Mouse (Mus musculus): ENCODE measurements around the gene Heyl. TPM values are rescaled to one million over a fixed set of nuclear protein-coding genes. Genes with fewer than 3 reads are reported as not detected.

Gene Heyl
- polyA plus RNA-seq (2014; fragmentation: Illumina TruSeq; extraction: RNeasy Lipid Tissue Mini Kit (QIAGEN cat#74804)): 12.0 TPM

GRCm38 (mm10) chr4:123233492-123234084, at the start of gene Heyl:
Gene Heyl, plus strand, starts transcription at chr4:123233556.

GRCm38 (mm10) chr4:123201186-123202093, 31.9 kb upstream of the Heyl start, which contains the start of gene Nt5c1a:
Gene Nt5c1a, plus strand, starts transcription at chr4:123201504.

GRCm38 (mm10) chr4:123261721-123262401, 28.5 kb downstream of the Heyl start, which contains the start of gene Pabpc4:
Gene Pabpc4, plus strand, starts transcription at chr4:123262351.

Other genes starting within 250 kb of the Heyl start
- 23.0 TPM for gene Mycl, start 237.9 kb upstream of the Heyl start, polyA plus RNA-seq (2014; fragmentation: Illumina TruSeq; extraction: RNeasy Lipid Tissue Mini Kit (QIAGEN cat#74804))
- gene Trit1, start 217.0 kb upstream of the Heyl start, polyA plus RNA-seq (2014; fragmentation: Illumina TruSeq; extraction: RNeasy Lipid Tissue Mini Kit (QIAGEN cat#74804)): 19.4 TPM
- gene Bmp8b, start 128.4 kb upstream of the Heyl start, polyA plus RNA-seq (2014; fragmentation: Illumina TruSeq; extraction: RNeasy Lipid Tissue Mini Kit (QIAGEN cat#74804)): not detected
- not detected for gene Oxct2b, start 117.3 kb upstream of the Heyl start, polyA plus RNA-seq (2014; fragmentation: Illumina TruSeq; extraction: RNeasy Lipid Tissue Mini Kit (QIAGEN cat#74804))
- 23.9 TPM for gene Ppie, start 93.6 kb upstream of the Heyl start, polyA plus RNA-seq (2014; fragmentation: Illumina TruSeq; extraction: RNeasy Lipid Tissue Mini Kit (QIAGEN cat#74804))
- gene Hpcal4, start 50.3 kb upstream of the Heyl start, polyA plus RNA-seq (2014; fragmentation: Illumina TruSeq; extraction: RNeasy Lipid Tissue Mini Kit (QIAGEN cat#74804)): not detected
- not detected for gene Nt5c1a, start 32.1 kb upstream of the Heyl start, polyA plus RNA-seq (2014; fragmentation: Illumina TruSeq; extraction: RNeasy Lipid Tissue Mini Kit (QIAGEN cat#74804))
- gene Pabpc4, start 28.8 kb downstream of the Heyl start, polyA plus RNA-seq (2014; fragmentation: Illumina TruSeq; extraction: RNeasy Lipid Tissue Mini Kit (QIAGEN cat#74804)): 46.2 TPM
- gene Oxct2a, start 90.1 kb downstream of the Heyl start, polyA plus RNA-seq (2014; fragmentation: Illumina TruSeq; extraction: RNeasy Lipid Tissue Mini Kit (QIAGEN cat#74804)): not detected
- not detected for gene Bmp8a, start 109.7 kb downstream of the Heyl start, polyA plus RNA-seq (2014; fragmentation: Illumina TruSeq; extraction: RNeasy Lipid Tissue Mini Kit (QIAGEN cat#74804))

Data from ovary, adult 10 weeks (tissue).